Mouse (Mus musculus): ENCODE measurements at regions not wholly inside any gene's neighbourhood (a gene's known extent, or its start where the extent isn't known, plus 50 kb on each side); places are given as distances from the start of the nearest gene placed in this dataset.

- ATAC-seq, result no peak
These were observed 529.8 kb upstream of the Gm765 start for GRCm38 (mm10) chr6:98872334-98872733.

GRCm38 (mm10) chr6:98869772-98870171 lies 527.2 kb upstream of the Gm765 start:
- ATAC-seq, result no peak

GRCm38 (mm10) chr6:98864306-98864705 lies 521.8 kb upstream of the Gm765 start:
- ATAC-seq, result no peak

- no peak for ATAC-seq
These were observed 513.4 kb upstream of the Gm765 start for GRCm38 (mm10) chr6:98855958-98856357.

- no peak for ATAC-seq
These were observed 508.4 kb upstream of the Gm765 start for GRCm38 (mm10) chr6:98850906-98851305.

GRCm38 (mm10) chr6:98848835-98849234 lies 506.3 kb upstream of the Gm765 start:
- no peak for ATAC-seq

GRCm38 (mm10) chr6:98846001-98846695 lies 503.6 kb upstream of the Gm765 start:
- ATAC-seq, result no peak

- no peak for ATAC-seq
These were observed 501.0 kb upstream of the Gm765 start for GRCm38 (mm10) chr6:98843598-98843997.

- ATAC-seq, result peak; percentile 71
These were observed 500.4 kb upstream of the Gm765 start for GRCm38 (mm10) chr6:98842924-98843323.

- no peak for ATAC-seq
These were observed 491.4 kb upstream of the Gm765 start for GRCm38 (mm10) chr6:98833922-98834321.

- ATAC-seq, result no peak
These were observed 487.6 kb upstream of the Gm765 start for GRCm38 (mm10) chr6:98830191-98830590.

- ATAC-seq, result no peak
These were observed 465.5 kb upstream of the Gm765 start for GRCm38 (mm10) chr6:98808046-98808445.

- ATAC-seq, result no peak
These were observed 460.9 kb upstream of the Gm765 start for GRCm38 (mm10) chr6:98803384-98803949.

GRCm38 (mm10) chr6:98801061-98801460 lies 458.5 kb upstream of the Gm765 start:
- ATAC-seq, result no peak

GRCm38 (mm10) chr6:98800040-98800439 lies 457.5 kb upstream of the Gm765 start:
- no peak for ATAC-seq

GRCm38 (mm10) chr6:98797778-98798177 lies 455.2 kb upstream of the Gm765 start:
- no peak for ATAC-seq

- no peak for ATAC-seq
These were observed 454.8 kb upstream of the Gm765 start for GRCm38 (mm10) chr6:98797373-98797772.

GRCm38 (mm10) chr6:98796666-98797065 lies 454.1 kb upstream of the Gm765 start:
- ATAC-seq, result no peak

- no peak for ATAC-seq
These were observed 444.9 kb upstream of the Gm765 start for GRCm38 (mm10) chr6:98787422-98787821.

- no peak for ATAC-seq
These were observed 439.5 kb upstream of the Gm765 start for GRCm38 (mm10) chr6:98782074-98782473.

GRCm38 (mm10) chr6:98775780-98776179 lies 433.2 kb upstream of the Gm765 start:
- no peak for ATAC-seq

- ATAC-seq, result no peak
These were observed 427.4 kb upstream of the Gm765 start for GRCm38 (mm10) chr6:98769999-98770398.

- no peak for ATAC-seq
These were observed 426.8 kb upstream of the Gm765 start for GRCm38 (mm10) chr6:98769322-98769721.

- no peak for ATAC-seq
These were observed 425.3 kb upstream of the Gm765 start for GRCm38 (mm10) chr6:98767858-98768336.

GRCm38 (mm10) chr6:98754487-98754886 lies 411.9 kb upstream of the Gm765 start:
- no peak for ATAC-seq
